Mouse (Mus musculus): ENCODE measurements at regions not wholly inside any gene's neighbourhood (a gene's known extent, or its start where the extent isn't known, plus 50 kb on each side); places are given as distances from the start of the nearest gene placed in this dataset.
A peak's percentile ranks its signal among the peaks of the same experiment; 100 is the strongest.

- peak; percentile 28 for TF ChIP-seq CTCF (conservative IDR thresholded peaks at IDR 0.05; ENCODE audit: low read length)
- no peak for TF ChIP-seq POU5F1 (IDR thresholded peaks at IDR 0.05; ENCODE audit: borderline replicate concordance, low read length)
- no peak for TF ChIP-seq NANOG (IDR thresholded peaks at IDR 0.05; ENCODE audit: borderline replicate concordance, low read length)
Measured at GRCm38 (mm10) chr6:49919089-49919812, 96.7 kb downstream of the Npy start.
